Mouse (Mus musculus) midbrain, embryonic 12.5 days (tissue): ENCODE measurements around the gene Anks1. TPM values are rescaled to one million over a fixed set of nuclear protein-coding genes. Genes with fewer than 3 reads are reported as not detected.
A peak's percentile ranks its signal among the peaks of the same experiment; 100 is the strongest.

ENCODE experiments used
- ATAC-seq: fragments of 200-750 bp; cut with Nextera tagmentation; 2 replicates; pipeline ENCODE4 v1.8.0; 2017; ENCODE audit warnings: low read depth, moderate TSS enrichment, moderate library complexity; ENCODE audit not compliant: low FRiP score
- H3K27ac ChIP-seq: fragments of 300-500 bp; sonication (generic); replicated peaks from 2 replicates; pipeline ENCODE4 v1.5.1; 2016; ENCODE audit warnings: mild to moderate bottlenecking
- H3K27me3 ChIP-seq: fragments of 300-500 bp; sonication (generic); 2 replicates; pipeline ENCODE4 v1.6.1; 2016; ENCODE audit warnings: mild to moderate bottlenecking
- H3K36me3 ChIP-seq: fragments of 300-500 bp; sonication (generic); 2 replicates; pipeline ENCODE4 v1.6.1; 2016
- H3K4me1 ChIP-seq: fragments of 300-500 bp; sonication (generic); 2 replicates; pipeline ENCODE4 v1.6.1; 2016
- H3K4me2 ChIP-seq: fragments of 300-500 bp; sonication (generic); replicated peaks from 2 replicates; pipeline ENCODE4 v1.6.1; 2016; ENCODE audit warnings: mild to moderate bottlenecking, moderate library complexity
- H3K4me3 ChIP-seq: fragments of 300-500 bp; sonication (generic); 2 replicates; pipeline ENCODE4 v1.5.1; 2016; ENCODE audit warnings: mild to moderate bottlenecking
- H3K9ac ChIP-seq: fragments of 300-500 bp; sonication (generic); replicated peaks from 2 replicates; pipeline ENCODE4 v1.6.1; 2016; ENCODE audit warnings: mild to moderate bottlenecking, moderate library complexity
- H3K9me3 ChIP-seq: fragments of 300-500 bp; sonication (generic); 2 replicates; pipeline ENCODE4 v1.6.1; 2016; ENCODE audit warnings: mild to moderate bottlenecking
- WGBS: fragments of 180-500 bp; shearing (Covaris S2); methylation state at CpG from one replicate; pipeline ENCODE4 v1.1.7; 2016; 5-methylcytosine and 5-hydroxymethylcytosine counted together
- polyA plus RNA-seq: library from polyadenylated mRNA; unstranded; fragments of >200 nt; fragmentation: Nextera tagmentation; extraction: Ambion mirVana; gene quantifications from 2 replicates; pipeline ENCODE4 v1.2.1, GENCODE M21; 2016

Anks1 gene
- polyA plus RNA-seq, 1 experiment from 2014 or later = 60.7 TPM

GRCm38 (mm10) chr17:28015068-28015730, 106.1 kb downstream of the Anks1 start:
- Histone ChIP-seq H3K27me3 (no peaks in the 10 kb centered on the region), H3K9me3 (no peaks in the 10 kb centered on the region), H3K4me3 (no peak overlapping the region), H3K9ac (0 out of 2 replicates have a peak overlapping the region, but pooled peaks have one; percentile 1), H3K4me1 (peaks cover 54% of the 10 kb centered on the region), H3K36me3 (0 out of 2 replicates have a peak, but pooled peaks cover 4% of the 10 kb centered on the region), H3K4me2 (no peak overlapping the region), H3K27ac (peak overlapping the region; percentile 32; the same call in 1 of the 2 replicates)
- ATAC-seq = no peak
- 85% methylated on average over 17 of the region's 17 CpGs for WGBS

- ATAC-seq = no peak
- H3K27ac ChIP-seq = no peak overlapping the region; the same call in 1 of the 2 replicates
- H3K27me3 ChIP-seq = no peaks in the 10 kb centered on the region
- H3K4me1 ChIP-seq = peaks cover 54% of the 10 kb centered on the region
- H3K9ac ChIP-seq = no peak overlapping the region
- H3K9me3 ChIP-seq = no peaks in the 10 kb centered on the region
- no peak overlapping the region for H3K4me2 ChIP-seq
- H3K4me3 ChIP-seq = no peak overlapping the region
- WGBS = 81% methylated on average over 8 of the region's 8 CpGs
- no peaks in the 10 kb centered on the region for H3K36me3 ChIP-seq
These were observed 107.1 kb downstream of the Anks1 start for GRCm38 (mm10) chr17:28016056-28016797.

GRCm38 (mm10) chr17:28018344-28018743, 109.2 kb downstream of the Anks1 start:
- peak; percentile 57; the same call in 1 of the 2 replicates for ATAC-seq
- H3K4me3 ChIP-seq = no peak overlapping the region
- peak overlapping the region; percentile 50; the same call in 1 of the 2 replicates for H3K27ac ChIP-seq
- H3K36me3 ChIP-seq = no peaks in the 10 kb centered on the region
- H3K27me3 ChIP-seq = no peaks in the 10 kb centered on the region
- 32% methylated on average over 6 of the region's 6 CpGs for WGBS
- H3K9ac ChIP-seq = no peak overlapping the region
- peaks cover 56% of the 10 kb centered on the region for H3K4me1 ChIP-seq
- H3K4me2 ChIP-seq = no peak overlapping the region
- no peaks in the 10 kb centered on the region for H3K9me3 ChIP-seq

- Histone ChIP-seq H3K4me3 (no peak overlapping the region), H3K9ac (no peak overlapping the region; the same call in 1 of the 2 replicates), H3K27ac (peak overlapping the region; percentile 54), H3K27me3 (no peaks in the 10 kb centered on the region), H3K4me2 (no peak overlapping the region), H3K36me3 (no peaks in the 10 kb centered on the region), H3K9me3 (no peaks in the 10 kb centered on the region), H3K4me1 (peaks cover 51% of the 10 kb centered on the region)
- 38% methylated on average over 11 of the region's 11 CpGs for WGBS
- ATAC-seq = no peak
These were observed 109.7 kb downstream of the Anks1 start for GRCm38 (mm10) chr17:28018776-28019175.

GRCm38 (mm10) chr17:28019785-28020696, 110.9 kb downstream of the Anks1 start:
- Histone ChIP-seq H3K9me3 (no peaks in the 10 kb centered on the region), H3K36me3 (no peaks in the 10 kb centered on the region), H3K27ac (peak overlapping the region; percentile 36; the same call in 1 of the 2 replicates), H3K4me2 (no peak overlapping the region), H3K4me1 (peaks cover 50% of the 10 kb centered on the region), H3K9ac (no peak overlapping the region), H3K4me3 (no peak overlapping the region), H3K27me3 (no peaks in the 10 kb centered on the region)
- no peak for ATAC-seq
- WGBS = 79% methylated on average over 21 of the region's 21 CpGs

GRCm38 (mm10) chr17:28021911-28022310, 112.8 kb downstream of the Anks1 start:
- H3K4me3 ChIP-seq = no peak overlapping the region
- H3K27ac ChIP-seq = no peak overlapping the region
- no peaks in the 10 kb centered on the region for H3K9me3 ChIP-seq
- H3K4me2 ChIP-seq = no peak overlapping the region
- ATAC-seq = no peak
- no peak overlapping the region for H3K9ac ChIP-seq
- no peaks in the 10 kb centered on the region for H3K36me3 ChIP-seq
- no peaks in the 10 kb centered on the region for H3K27me3 ChIP-seq
- H3K4me1 ChIP-seq = peaks cover 58% of the 10 kb centered on the region
- 68% methylated on average over 10 of the region's 10 CpGs for WGBS

- Histone ChIP-seq H3K4me1 (peaks cover 50% of the 10 kb centered on the region), H3K36me3 (no peaks in the 10 kb centered on the region), H3K9ac (no peak overlapping the region), H3K27me3 (no peaks in the 10 kb centered on the region), H3K4me2 (no peak overlapping the region), H3K4me3 (no peak overlapping the region), H3K9me3 (no peaks in the 10 kb centered on the region), H3K27ac (no peak overlapping the region)
- WGBS = 88% methylated on average over 22 of the region's 22 CpGs
- no peak for ATAC-seq
These were observed 113.9 kb downstream of the Anks1 start for GRCm38 (mm10) chr17:28022854-28023655.

DNA sequence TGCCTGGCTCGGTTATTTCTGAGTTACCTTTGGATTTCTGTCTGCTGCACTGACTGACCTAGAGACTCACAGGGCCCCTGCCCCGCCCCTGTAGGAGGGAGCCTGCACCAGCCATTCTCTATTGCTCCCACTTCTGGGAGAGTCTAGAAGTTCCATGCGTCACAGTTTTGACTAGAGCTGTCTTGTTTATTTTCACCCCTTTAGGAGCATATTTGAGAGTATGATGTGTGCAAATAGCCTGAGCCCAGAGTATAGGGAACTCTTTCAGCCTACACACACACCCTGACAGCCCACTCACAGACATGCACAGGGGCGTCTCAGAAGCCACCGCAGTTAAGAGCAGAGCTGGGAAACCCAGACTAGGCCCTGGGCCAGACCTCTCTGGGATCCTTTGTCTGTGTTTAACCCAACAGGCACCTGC, 116.4 kb downstream of the Anks1 start:
- no peak overlapping the region for H3K9ac ChIP-seq
- H3K27ac ChIP-seq = peak overlapping the region; percentile 40; the same call in 1 of the 2 replicates
- no peaks in the 10 kb centered on the region for H3K36me3 ChIP-seq
- no peak for ATAC-seq
- WGBS = 77% methylated on average over 5 of the region's 5 CpGs
- peaks cover 39% of the 10 kb centered on the region for H3K4me1 ChIP-seq
- no peak overlapping the region for H3K4me2 ChIP-seq
- no peak overlapping the region for H3K4me3 ChIP-seq
- H3K27me3 ChIP-seq = no peaks in the 10 kb centered on the region
- no peaks in the 10 kb centered on the region for H3K9me3 ChIP-seq

GRCm38 (mm10) chr17:28026111-28026872, 117.2 kb downstream of the Anks1 start:
- Histone ChIP-seq H3K27ac (peak overlapping the region; percentile 40; the same call in 1 of the 2 replicates), H3K36me3 (no peaks in the 10 kb centered on the region), H3K9ac (no peak overlapping the region), H3K4me3 (no peak overlapping the region), H3K27me3 (no peaks in the 10 kb centered on the region), H3K9me3 (no peaks in the 10 kb centered on the region), H3K4me1 (peaks cover 42% of the 10 kb centered on the region), H3K4me2 (no peak overlapping the region)
- WGBS = 82% methylated on average over 14 of the region's 14 CpGs
- no peak for ATAC-seq

DNA sequence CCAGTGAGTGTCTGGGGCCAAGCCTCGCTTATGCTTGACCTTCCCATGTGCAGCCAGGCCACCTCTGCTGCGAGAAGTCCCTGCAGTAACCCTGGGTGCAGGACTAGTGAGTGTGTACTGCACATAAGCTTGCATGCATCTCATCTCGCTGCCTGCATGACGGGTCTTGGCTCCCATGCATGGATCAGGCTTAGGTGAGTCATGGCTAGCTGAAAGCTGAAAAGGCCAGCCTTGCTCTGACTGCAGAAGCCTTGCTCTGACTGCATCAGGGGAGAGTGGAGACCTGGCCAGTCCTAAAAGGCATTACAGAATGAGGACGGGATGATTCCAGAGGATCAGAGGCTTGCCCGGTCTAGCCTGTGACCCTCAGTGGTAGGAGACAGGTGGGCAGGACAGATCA, 118.1 kb downstream of the Anks1 start:
- Histone ChIP-seq H3K4me2 (no peak overlapping the region), H3K27ac (no peak overlapping the region), H3K9me3 (no peaks in the 10 kb centered on the region), H3K4me3 (no peak overlapping the region), H3K36me3 (no peaks in the 10 kb centered on the region), H3K9ac (no peak overlapping the region), H3K4me1 (peaks cover 44% of the 10 kb centered on the region), H3K27me3 (no peaks in the 10 kb centered on the region)
- no peak for ATAC-seq
- 90% methylated on average over 6 of the region's 6 CpGs for WGBS
